Mouse (Mus musculus): ENCODE data around the gene Cd82. TPM values are rescaled to one million over a fixed set of nuclear protein-coding genes. Genes with fewer than 3 reads are reported as not detected.

Gene Cd82
- total RNA-seq, 2 experiments from 2014 or later, result 11.9 to 12.6 TPM

- DNase-seq (ENCODE audit: low spot score), result peak; percentile 38
- intact Hi-C loops (cut with DNase I), result loop anchor here (1.0 to 5.0 kb wide), 2 partner anchors 50 to 236 kb away; no protein-coding TSS in a partner anchor
Measured at GRCm38 (mm10) chr2:93421320-93421719, 41.6 kb downstream of the Cd82 start.

GRCm38 (mm10) chr2:93419971-93420370 lies 43.0 kb downstream of the Cd82 start:
- intact Hi-C loops (cut with DNase I), result loop anchor here (2.0 to 10.0 kb wide), 3 partner anchors 237 to 515 kb away; no protein-coding TSS in a partner anchor
- DNase-seq (ENCODE audit: low spot score), result no peak

- intact Hi-C loops (cut with DNase I), result loop anchor here (1.0 to 10.0 kb wide), 3 partner anchors 201 to 514 kb away; no protein-coding TSS in a partner anchor
- DNase-seq (ENCODE audit: low spot score), result peak; percentile 34
Measured at GRCm38 (mm10) chr2:93418396-93418795, 44.5 kb downstream of the Cd82 start.

GRCm38 (mm10) chr2:93416874-93417709 lies 45.8 kb downstream of the Cd82 start:
- no peak for DNase-seq (ENCODE audit: low spot score)
- intact Hi-C loops (cut with DNase I), result loop anchor here (10.0 kb wide), 1 partner anchor 512 kb away; no protein-coding TSS in a partner anchor

- DNase-seq (ENCODE audit: low spot score), result no peak
- intact Hi-C loops (cut with DNase I), result loop anchor here (10.0 kb wide), 1 partner anchor 510 kb away; no protein-coding TSS in a partner anchor
Measured at GRCm38 (mm10) chr2:93415281-93415680, 47.7 kb downstream of the Cd82 start.

GRCm38 (mm10) chr2:93414163-93414562 lies 48.8 kb downstream of the Cd82 start:
- no peak for DNase-seq (ENCODE audit: low spot score)
- intact Hi-C loops (cut with DNase I), result loop anchor here (10.0 kb wide), 1 partner anchor 509 kb away; no protein-coding TSS in a partner anchor

- intact Hi-C loops (cut with DNase I), result loop anchor here (2.0 to 10.0 kb wide), 2 partner anchors 77 to 509 kb away; no protein-coding TSS in a partner anchor
Measured at GRCm38 (mm10) chr2:93413367-93414014, 49.4 kb downstream of the Cd82 start.

GRCm38 (mm10) chr2:93412101-93412500 lies 50.8 kb downstream of the Cd82 start:
- DNase-seq (ENCODE audit: low spot score), result no peak
- intact Hi-C loops (cut with DNase I), result loop anchor here (2.0 to 10.0 kb wide), 2 partner anchors 75 to 507 kb away; no protein-coding TSS in a partner anchor

More at GRCm38 (mm10) chr2:93413367-93414014, 49.4 kb downstream of the Cd82 start:
- DNase-seq (ENCODE audit: low spot score), result no peak

GRCm38 (mm10) chr2:93410899-93411570 lies 51.9 kb downstream of the Cd82 start:
- DNase-seq (ENCODE audit: low spot score), result no peak
- intact Hi-C loops (cut with DNase I), result loop anchor here (10.0 kb wide), 1 partner anchor 506 kb away; no protein-coding TSS in a partner anchor

- intact Hi-C loops (cut with DNase I), result no loop called here
- DNase-seq (ENCODE audit: low spot score), result no peak
Measured at GRCm38 (mm10) chr2:93405017-93405425, 57.9 kb downstream of the Cd82 start.

GRCm38 (mm10) chr2:93404169-93404568 lies 58.8 kb downstream of the Cd82 start:
- intact Hi-C loops (cut with DNase I), result no loop called here
- no peak for DNase-seq (ENCODE audit: low spot score)

GRCm38 (mm10) chr2:93403267-93403666 lies 59.7 kb downstream of the Cd82 start:
- DNase-seq (ENCODE audit: low spot score), result no peak
- intact Hi-C loops (cut with DNase I), result no loop called here

GRCm38 (mm10) chr2:93391198-93391597 lies 71.7 kb downstream of the Cd82 start:
- DNase-seq (ENCODE audit: low spot score), result no peak
- intact Hi-C loops (cut with DNase I), result no loop called here

- DNase-seq (ENCODE audit: low spot score), result no peak
- intact Hi-C loops (cut with DNase I), result no loop called here
Measured at GRCm38 (mm10) chr2:93390170-93390926, 72.6 kb downstream of the Cd82 start.

GRCm38 (mm10) chr2:93386958-93387357 lies 76.0 kb downstream of the Cd82 start:
- intact Hi-C loops (cut with DNase I), result no loop called here
- no peak for DNase-seq (ENCODE audit: low spot score)

GRCm38 (mm10) chr2:93383831-93384230 lies 79.1 kb downstream of the Cd82 start:
- intact Hi-C loops (cut with DNase I), result loop anchor here (5.0 kb wide), 2 partner anchors 52 to 117 kb away; partner anchors contain the start of gene Tspan18
- no peak for DNase-seq (ENCODE audit: low spot score)

- intact Hi-C loops (cut with DNase I), result loop anchor here (5.0 kb wide), 2 partner anchors 48 to 113 kb away; partner anchors contain the start of gene Tspan18
- no peak for DNase-seq (ENCODE audit: low spot score)
Measured at GRCm38 (mm10) chr2:93380680-93381089, 82.3 kb downstream of the Cd82 start.

- intact Hi-C loops (cut with DNase I), result no loop called here
- no peak for DNase-seq (ENCODE audit: low spot score)
Measured at GRCm38 (mm10) chr2:93377797-93378196, 85.1 kb downstream of the Cd82 start.

- no peak for DNase-seq (ENCODE audit: low spot score)
- intact Hi-C loops (cut with DNase I), result no loop called here
Measured at GRCm38 (mm10) chr2:93377157-93377556, 85.8 kb downstream of the Cd82 start.
